Mouse (Mus musculus) midbrain, embryonic 16.5 days (tissue): ENCODE data around the gene Fshr. TPM values are rescaled to one million over a fixed set of nuclear protein-coding genes. Genes with fewer than 3 reads are reported as not detected.
"Not testable (repeated sequence)": the region's sequence is repeated elsewhere in the genome, so short reads cannot be mapped to it uniquely, and the experiment has no call there.

Experiments used
- ATAC-seq: fragments of 200-750 bp; cut with Nextera tagmentation; 2 replicates; pipeline ENCODE4 v1.8.0; 2017; ENCODE audit warnings: moderate TSS enrichment
- H3K27ac ChIP-seq: fragments of 300-500 bp; sonication (generic); 2 replicates; pipeline ENCODE4 v1.5.1; 2014; ENCODE audit warnings: mild to moderate bottlenecking, low read length, mixed read lengths
- H3K27me3 ChIP-seq: fragments of 300-500 bp; sonication (generic); 2 replicates; pipeline ENCODE4 v1.6.1; 2014; ENCODE audit warnings: low read depth, low read length, mixed read lengths; ENCODE audit not compliant: control insufficient read depth, insufficient read depth
- H3K36me3 ChIP-seq: fragments of 300-500 bp; sonication (generic); 2 replicates; pipeline ENCODE4 v1.6.1; 2014; ENCODE audit warnings: mild to moderate bottlenecking, low read length, moderate library complexity, mixed read lengths; ENCODE audit not compliant: control insufficient read depth, insufficient read depth
- H3K4me1 ChIP-seq: fragments of 300-500 bp; sonication (generic); 2 replicates; pipeline ENCODE4 v1.6.1; 2014; ENCODE audit warnings: mild to moderate bottlenecking, low read length, mixed read lengths; ENCODE audit not compliant: control insufficient read depth, insufficient read depth
- H3K4me2 ChIP-seq: fragments of 300-500 bp; sonication (generic); 2 replicates; pipeline ENCODE4 v1.6.1; 2014; ENCODE audit warnings: mild to moderate bottlenecking, low read length, mixed read lengths
- H3K4me3 ChIP-seq: fragments of 300-500 bp; sonication (generic); 2 replicates; pipeline ENCODE4 v1.5.1; 2014; ENCODE audit warnings: low read depth, mild to moderate bottlenecking, low read length, moderate library complexity, mixed read lengths
- H3K9ac ChIP-seq: fragments of 300-500 bp; sonication (generic); 2 replicates; pipeline ENCODE4 v1.6.1; 2014; ENCODE audit warnings: low read depth, low read length, mixed read lengths
- H3K9me3 ChIP-seq: fragments of 300-500 bp; sonication (generic); replicated peaks from 2 replicates; pipeline ENCODE4 v1.6.1; 2014; ENCODE audit warnings: mild to moderate bottlenecking, low read length, mixed read lengths; ENCODE audit not compliant: control insufficient read depth, poor library complexity, severe bottlenecking
- WGBS: fragments of 180-500 bp; shearing (Covaris S2); extraction: QIAGEN DNeasy Blood & Tissue Kit; methylation state at CpG from one replicate; pipeline ENCODE4 v1.1.7; 2014; 5-methylcytosine and 5-hydroxymethylcytosine counted together
- polyA plus RNA-seq: library from polyadenylated mRNA; unstranded; fragments of >200 nt; fragmentation: Nextera tagmentation; extraction: Ambion mirVana; gene quantifications from 2 replicates; pipeline ENCODE4 v1.2.1, GENCODE M21; 2015

Fshr gene
- polyA plus RNA-seq: not detected in 2 replicates

GRCm38 (mm10) chr17:89200575-89200974, at the start of gene Fshr:
Gene Fshr, minus strand, starts transcription at chr17:89200675.
- H3K27me3 ChIP-seq: no peaks in the 10 kb centered on the region
- no peak within 1 kb of the TSS for H3K4me2 ChIP-seq
- 91% methylated on average over 6 of the region's 6 CpGs for WGBS
- no peaks in the 10 kb centered on the region for H3K4me1 ChIP-seq
- no peak within 1 kb of the TSS for H3K27ac ChIP-seq
- no peak for ATAC-seq
- H3K9me3 ChIP-seq: no peaks in the 10 kb centered on the region
- H3K9ac ChIP-seq: no peak within 1 kb of the TSS
- H3K4me3 ChIP-seq: no peak within 1 kb of the TSS
- no peaks in the 10 kb centered on the region for H3K36me3 ChIP-seq

DNA sequence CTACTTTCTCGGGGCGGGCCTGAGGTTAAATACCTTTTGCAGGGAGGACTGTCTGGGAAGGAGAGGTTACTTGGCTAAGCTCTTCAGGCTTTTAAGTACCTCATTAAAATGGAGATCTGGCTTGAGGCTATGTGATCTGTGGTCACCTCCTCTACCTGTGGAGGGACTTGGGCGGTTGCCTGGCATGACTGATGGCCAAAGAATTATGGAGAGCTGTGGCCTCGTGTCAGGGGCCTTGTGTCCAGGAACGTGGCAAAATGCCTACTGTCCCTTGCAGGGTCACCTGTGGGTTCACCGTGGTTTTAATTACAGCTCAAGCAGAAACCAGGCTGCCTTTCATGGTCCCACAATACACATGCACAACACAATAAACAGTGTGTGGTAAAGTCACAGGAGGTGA, 1.7 kb upstream of the Fshr start:
- Histone ChIP-seq H3K9ac (no peak overlapping the region), H3K4me2 (no peak overlapping the region), H3K27ac (no peak overlapping the region), H3K4me3 (no peak overlapping the region), H3K27me3 (no peaks in the 10 kb centered on the region), H3K4me1 (no peaks in the 10 kb centered on the region), H3K36me3 (no peaks in the 10 kb centered on the region), H3K9me3 (no peaks in the 10 kb centered on the region)
- ATAC-seq: no peak
- 85% methylated on average over 6 of the region's 6 CpGs for WGBS

DNA sequence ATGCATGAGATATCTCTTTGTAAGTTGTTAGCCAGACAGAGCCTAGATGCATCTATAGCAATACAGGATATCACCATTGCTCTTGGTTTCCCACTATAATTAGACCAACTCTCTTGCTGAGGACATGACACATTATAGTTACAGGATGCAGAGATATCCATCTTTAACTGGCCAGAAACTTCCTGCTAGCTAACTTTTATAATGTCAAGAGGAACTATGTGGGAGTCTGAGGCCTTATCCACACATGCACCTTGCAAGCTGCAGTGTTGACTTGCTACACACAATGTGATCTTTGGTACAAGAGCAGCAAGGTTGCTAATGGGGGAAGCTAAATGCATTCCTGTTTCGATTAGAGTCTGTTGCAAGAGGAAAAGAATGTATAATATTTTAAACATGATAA, 26.9 kb downstream of the Fshr start:
- H3K4me2 ChIP-seq: no peak overlapping the region
- H3K9me3 ChIP-seq: no peaks in the 10 kb centered on the region
- H3K27me3 ChIP-seq: no peaks in the 10 kb centered on the region
- H3K4me3 ChIP-seq: no peak overlapping the region
- H3K9ac ChIP-seq: no peak overlapping the region
- H3K27ac ChIP-seq: no peak overlapping the region
- ATAC-seq: no peak
- no peaks in the 10 kb centered on the region for H3K4me1 ChIP-seq
- WGBS: 92% methylated on average over 1 of the region's 1 CpGs
- H3K36me3 ChIP-seq: no peaks in the 10 kb centered on the region

- Histone ChIP-seq H3K9ac (no peak overlapping the region), H3K36me3 (no peaks in the 10 kb centered on the region), H3K9me3 (no peaks in the 10 kb centered on the region), H3K4me3 (no peak overlapping the region), H3K4me1 (no peaks in the 10 kb centered on the region), H3K27me3 (no peaks in the 10 kb centered on the region), H3K27ac (no peak overlapping the region), H3K4me2 (no peak overlapping the region)
- no peak for ATAC-seq
These were observed 35.7 kb downstream of the Fshr start for GRCm38 (mm10) chr17:89164773-89165172.

- no peaks in the 10 kb centered on the region for H3K4me1 ChIP-seq
- no peak overlapping the region for H3K4me2 ChIP-seq
- H3K4me3 ChIP-seq: no peak overlapping the region
- H3K9ac ChIP-seq: no peak overlapping the region
- no peaks in the 10 kb centered on the region for H3K27me3 ChIP-seq
- H3K36me3 ChIP-seq: no peaks in the 10 kb centered on the region
- no peak overlapping the region for H3K27ac ChIP-seq
- H3K9me3 ChIP-seq: no peaks in the 10 kb centered on the region
- ATAC-seq: no peak
- 91% methylated on average over 3 of the region's 3 CpGs for WGBS
These were observed 38.0 kb downstream of the Fshr start for GRCm38 (mm10) chr17:89162475-89162874.

DNA sequence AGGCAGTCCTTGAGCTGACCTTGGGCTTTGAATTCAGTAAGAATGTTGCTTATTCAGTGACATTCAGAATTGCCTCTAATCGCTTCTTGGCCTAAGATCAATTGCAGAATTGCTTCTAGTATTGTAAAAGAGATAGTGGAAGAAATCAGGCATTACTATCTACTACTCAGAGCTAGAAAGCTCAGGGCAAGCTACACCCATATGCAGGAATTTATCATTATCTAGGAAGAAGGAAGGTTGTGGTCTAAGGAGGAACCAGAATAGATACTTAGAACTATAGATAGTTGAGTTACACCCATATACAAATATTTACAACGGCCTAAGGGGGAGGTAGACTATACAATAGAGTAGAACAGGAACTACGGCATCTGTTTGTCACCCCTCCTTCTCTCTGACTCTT, 41.1 kb downstream of the Fshr start:
- not testable (repeated sequence) for H3K27ac ChIP-seq, H3K4me1 ChIP-seq, H3K9ac ChIP-seq, H3K4me3 ChIP-seq, H3K36me3 ChIP-seq, H3K9me3 ChIP-seq, H3K27me3 ChIP-seq, ATAC-seq, H3K4me2 ChIP-seq
- WGBS: 92% methylated on average over 3 of the region's 3 CpGs

DNA sequence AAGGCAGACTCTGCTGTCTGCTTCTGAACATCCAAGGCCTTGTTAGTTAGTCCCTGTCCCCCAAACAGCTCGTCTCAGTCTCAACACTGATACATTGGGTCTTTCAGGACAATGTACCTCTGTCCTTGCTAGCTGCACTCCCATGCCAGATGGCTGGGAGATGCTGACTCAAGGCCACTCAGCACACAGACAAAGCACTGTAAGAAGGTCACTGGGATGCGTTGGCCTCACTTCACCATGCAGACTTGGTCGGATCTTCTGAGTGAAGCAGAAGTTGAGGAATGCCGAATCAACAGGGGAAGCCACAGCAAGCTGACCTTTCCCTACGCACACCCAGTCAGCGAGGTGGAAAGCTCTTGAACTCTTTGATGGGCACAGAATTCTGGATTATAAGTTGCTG, 55.7 kb downstream of the Fshr start:
- no peaks in the 10 kb centered on the region for H3K9me3 ChIP-seq
- H3K9ac ChIP-seq: no peak overlapping the region
- no peak overlapping the region for H3K27ac ChIP-seq
- H3K4me3 ChIP-seq: no peak overlapping the region
- WGBS: 89% methylated on average over 6 of the region's 6 CpGs
- ATAC-seq: no peak
- H3K27me3 ChIP-seq: no peaks in the 10 kb centered on the region
- no peaks in the 10 kb centered on the region for H3K36me3 ChIP-seq
- no peak overlapping the region for H3K4me2 ChIP-seq
- H3K4me1 ChIP-seq: no peaks in the 10 kb centered on the region

GRCm38 (mm10) chr17:89120023-89120422, 80.5 kb downstream of the Fshr start:
- no peaks in the 10 kb centered on the region; the same call in 1 of the 2 replicates for H3K4me1 ChIP-seq
- H3K36me3 ChIP-seq: no peaks in the 10 kb centered on the region
- H3K27me3 ChIP-seq: no peaks in the 10 kb centered on the region

GRCm38 (mm10) chr17:89119250-89119649, 81.2 kb downstream of the Fshr start:
- H3K27me3 ChIP-seq: no peaks in the 10 kb centered on the region
- H3K9me3 ChIP-seq: no peaks in the 10 kb centered on the region
- no peak for ATAC-seq
- WGBS: 60% methylated on average over 2 of the region's 2 CpGs
- no peaks in the 10 kb centered on the region; the same call in 1 of the 2 replicates for H3K4me1 ChIP-seq
- no peaks in the 10 kb centered on the region for H3K36me3 ChIP-seq
- no peak overlapping the region for H3K9ac ChIP-seq
- no peak overlapping the region for H3K4me2 ChIP-seq
- no peak overlapping the region for H3K27ac ChIP-seq
- H3K4me3 ChIP-seq: no peak overlapping the region

More at GRCm38 (mm10) chr17:89120023-89120422, 80.5 kb downstream of the Fshr start:
- H3K9me3 ChIP-seq: no peaks in the 10 kb centered on the region
- WGBS: 74% methylated on average over 2 of the region's 2 CpGs
- ATAC-seq: no peak
- H3K27ac ChIP-seq: no peak overlapping the region
- no peak overlapping the region for H3K4me3 ChIP-seq
- H3K9ac ChIP-seq: no peak overlapping the region
- no peak overlapping the region for H3K4me2 ChIP-seq

GRCm38 (mm10) chr17:89113944-89114343, 86.5 kb downstream of the Fshr start:
- Histone ChIP-seq H3K4me2 (no peak overlapping the region), H3K9me3 (no peaks in the 10 kb centered on the region)
- ATAC-seq: no peak

More at GRCm38 (mm10) chr17:89113944-89114343, 86.5 kb downstream of the Fshr start:
- Histone ChIP-seq H3K27ac (no peak overlapping the region), H3K4me1 (no peaks in the 10 kb centered on the region), H3K4me3 (no peak overlapping the region), H3K36me3 (no peaks in the 10 kb centered on the region), H3K27me3 (no peaks in the 10 kb centered on the region), H3K9ac (no peak overlapping the region)
